Mouse (Mus musculus): Measurements from ENCODE around the gene Grm8.

Grm8 gene

GRCm38 (mm10) chr6:27646503-27646902 lies 488.5 kb downstream of the Grm8 start:
- DNase-seq (ENCODE audit: low read depth in 2 of 2, low spot score in 2 of 2): no peak

DNA sequence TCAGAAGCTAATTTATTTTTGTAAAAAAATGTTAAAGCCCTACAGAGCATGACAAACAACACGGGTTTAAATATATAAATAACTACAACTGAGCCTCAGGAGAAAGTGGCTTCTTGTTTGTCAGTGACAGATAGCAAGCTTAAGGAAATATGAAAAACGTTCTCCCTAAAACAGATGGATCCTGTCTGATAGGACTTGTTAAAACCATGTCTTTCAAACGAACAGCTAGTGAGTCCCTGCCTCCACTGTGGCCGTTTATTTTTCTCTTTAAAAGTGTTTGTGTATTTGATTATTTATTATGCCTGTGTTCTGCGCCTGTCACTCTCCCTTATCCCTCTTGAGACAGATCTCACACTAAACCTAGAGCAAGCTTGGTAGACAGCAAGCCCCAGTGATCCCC lies 489.9 kb downstream of the Grm8 start:
- no peak for DNase-seq (ENCODE audit: low read depth in 2 of 2, low spot score in 2 of 2)

DNA sequence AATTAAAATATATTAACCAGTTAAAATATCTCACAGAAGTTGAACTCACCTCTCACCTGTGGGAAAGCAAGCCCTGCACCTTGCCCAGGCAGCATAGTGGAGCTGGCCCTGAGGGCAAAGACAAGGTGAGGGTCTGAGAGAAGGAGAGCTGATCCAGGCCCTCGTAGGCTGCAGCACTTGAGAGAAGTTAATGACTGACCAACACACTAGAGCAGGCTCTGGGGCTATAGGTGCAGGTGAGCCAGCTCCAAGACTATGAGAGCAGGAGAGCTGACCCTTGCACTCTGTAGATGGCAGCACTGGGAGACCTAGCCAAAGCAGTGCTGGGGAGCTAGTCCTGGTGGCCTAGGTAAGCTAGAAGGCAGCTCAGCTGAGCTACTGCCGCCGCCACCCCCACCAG lies 499.1 kb downstream of the Grm8 start:
- no peak for DNase-seq (ENCODE audit: low read depth in 2 of 2, low spot score in 2 of 2)

DNA sequence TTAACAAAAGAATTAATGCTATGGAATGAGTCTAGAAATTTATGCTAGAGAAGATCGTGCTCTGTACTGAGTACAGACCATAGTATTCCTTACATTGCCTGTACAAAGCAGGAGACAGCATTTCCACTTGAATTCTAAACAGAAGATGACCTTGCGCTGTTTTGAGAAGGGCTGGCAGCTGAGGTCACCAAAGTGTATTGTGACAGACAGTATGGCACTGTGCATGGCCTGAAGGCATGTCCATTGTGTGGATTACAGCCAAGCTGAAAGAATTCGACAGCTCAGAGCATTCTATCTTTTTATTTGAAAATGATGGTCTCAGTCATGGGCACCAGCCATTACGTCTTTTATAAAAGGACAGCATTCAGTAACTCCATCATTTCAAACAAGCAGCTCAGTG lies 517.5 kb downstream of the Grm8 start:
- DNase-seq (ENCODE audit: low read depth in 2 of 2, low spot score in 2 of 2): no peak

DNA sequence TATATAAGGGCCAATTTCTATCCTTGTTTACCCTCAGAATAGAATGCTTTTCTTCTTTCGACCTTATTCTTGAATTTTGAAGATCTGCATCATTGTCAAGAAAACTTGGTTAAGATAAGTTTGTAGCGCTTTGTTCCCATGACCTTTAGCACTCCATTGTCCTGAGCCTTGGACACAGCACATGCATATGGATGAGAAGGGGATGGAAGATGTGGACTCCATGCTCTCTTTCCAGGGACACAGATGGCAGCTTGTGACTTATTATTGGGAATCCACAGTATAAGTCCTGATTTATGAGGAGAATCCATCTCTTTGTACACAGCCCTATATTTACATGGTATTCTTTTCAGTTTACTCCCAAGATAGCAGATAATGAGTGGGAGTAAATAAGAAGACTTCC lies 554.5 kb downstream of the Grm8 start:
- DNase-seq (ENCODE audit: low read depth in 2 of 2, low spot score in 2 of 2): no peak

GRCm38 (mm10) chr6:27545516-27545915 lies 589.5 kb downstream of the Grm8 start:
- no peak for DNase-seq (ENCODE audit: low read depth in 2 of 2, low spot score in 2 of 2)

DNA sequence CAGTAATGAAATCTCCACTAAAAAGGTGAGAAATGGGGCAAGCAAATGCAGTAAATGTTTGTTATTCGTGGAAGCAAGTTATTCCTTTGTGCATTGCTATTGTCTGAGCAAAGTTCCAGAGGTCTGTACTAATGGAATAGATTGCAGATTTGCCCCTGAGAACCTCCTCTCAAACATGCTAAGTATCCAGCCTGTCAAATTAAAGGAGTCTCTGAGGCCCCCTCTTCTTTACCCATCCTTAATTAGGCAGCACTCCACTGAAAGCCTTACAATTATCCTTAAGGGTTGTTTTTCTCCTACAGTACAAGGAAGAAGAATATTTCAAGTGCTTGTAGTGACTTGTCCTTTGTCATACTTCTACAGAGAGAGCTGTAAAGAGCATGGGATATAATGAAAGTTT lies 617.4 kb downstream of the Grm8 start:
- no peak for DNase-seq (ENCODE audit: low read depth in 2 of 2, low spot score in 2 of 2)

GRCm38 (mm10) chr6:27460998-27461397 lies 674.0 kb downstream of the Grm8 start:
- no peak for DNase-seq (ENCODE audit: low read depth in 2 of 2, low spot score in 2 of 2)

DNA sequence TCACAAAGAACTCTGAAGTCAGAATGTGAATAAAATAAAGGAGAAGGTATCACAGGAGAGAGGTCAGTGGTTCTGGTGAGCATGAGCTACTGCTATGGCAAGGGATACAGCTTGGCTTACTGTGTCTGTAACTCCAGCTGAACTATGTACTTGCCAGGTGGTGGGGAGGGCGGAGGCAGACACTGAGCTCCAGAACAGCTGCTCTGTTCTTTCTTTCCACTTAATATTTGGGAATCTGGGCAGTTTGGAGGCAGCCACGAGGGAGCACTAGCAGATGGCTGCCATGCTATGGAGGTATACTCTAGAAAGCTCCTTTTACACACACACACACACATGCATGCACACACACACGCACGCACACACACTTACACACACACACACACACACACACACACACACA lies 726.5 kb downstream of the Grm8 start:
- no peak for DNase-seq (ENCODE audit: low read depth in 2 of 2, low spot score in 2 of 2)

DNA sequence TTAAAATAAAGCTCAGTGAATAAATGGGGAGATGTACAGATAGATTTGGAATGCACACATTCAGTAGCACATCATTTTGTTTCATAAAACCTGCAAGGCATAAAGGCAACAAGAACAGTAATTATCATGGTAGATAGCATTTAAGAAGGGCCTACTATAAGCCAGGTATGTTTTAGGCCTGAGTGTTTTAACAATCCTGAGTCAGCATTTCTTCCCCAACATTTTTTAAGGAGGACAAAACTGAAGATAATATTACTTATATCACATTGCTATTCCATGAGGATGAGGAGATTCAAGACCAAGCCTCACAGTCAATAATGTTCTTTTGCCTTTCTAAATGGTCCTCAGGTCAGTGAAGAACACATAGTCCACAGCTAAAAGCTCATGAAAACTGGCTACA lies 762.6 kb downstream of the Grm8 start:
- no peak for DNase-seq (ENCODE audit: low read depth in 2 of 2, low spot score in 2 of 2)

- DNase-seq (ENCODE audit: low read depth in 2 of 2, low spot score in 2 of 2): no peak
These were observed 763.9 kb downstream of the Grm8 start for GRCm38 (mm10) chr6:27371095-27371494.

- no peak for DNase-seq (ENCODE audit: low read depth in 2 of 2, low spot score in 2 of 2)
These were observed 771.2 kb downstream of the Grm8 start for GRCm38 (mm10) chr6:27363775-27364174.

DNA sequence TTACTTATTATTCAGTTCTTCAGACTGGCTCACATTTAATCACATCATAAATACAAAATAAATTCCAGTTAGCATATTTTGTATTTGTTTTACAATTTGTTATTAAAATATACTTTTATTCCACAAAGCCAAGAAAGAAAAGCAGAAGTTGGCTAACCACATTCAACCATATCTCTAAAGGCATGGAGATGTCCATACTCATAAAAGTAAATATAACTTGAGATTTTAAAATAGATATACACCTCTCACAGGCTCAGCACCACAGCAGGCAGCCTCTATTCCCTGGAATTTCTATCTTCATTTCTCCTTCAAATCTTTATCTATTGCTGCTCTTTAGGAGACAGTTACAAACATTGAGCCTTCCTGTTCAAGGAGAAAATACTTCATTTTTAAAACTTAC lies 774.5 kb downstream of the Grm8 start:
- no peak for DNase-seq (ENCODE audit: low read depth in 2 of 2, low spot score in 2 of 2)

GRCm38 (mm10) chr6:27351147-27351546 lies 783.8 kb downstream of the Grm8 start:
- DNase-seq (ENCODE audit: low read depth in 2 of 2, low spot score in 2 of 2): no peak

DNA sequence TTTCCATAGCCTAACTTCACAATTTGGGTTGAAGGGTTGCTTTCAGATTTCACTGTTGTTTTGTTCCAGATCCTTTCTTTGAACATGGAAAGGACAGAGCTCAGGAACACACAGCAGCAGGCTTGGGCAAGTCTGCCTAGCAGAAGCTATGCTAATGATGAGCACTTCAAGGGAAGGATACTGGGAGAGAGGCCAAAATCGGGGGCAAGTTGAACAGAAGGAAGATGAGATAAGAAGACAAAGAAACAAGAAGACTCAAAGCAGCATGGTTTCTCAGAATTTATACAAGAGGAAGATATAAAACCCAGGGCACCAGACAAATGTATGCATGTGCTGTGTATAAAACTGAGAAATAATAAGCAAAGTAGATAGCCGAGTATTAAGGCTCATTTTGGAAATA lies 786.7 kb downstream of the Grm8 start:
- DNase-seq (ENCODE audit: low read depth in 2 of 2, low spot score in 2 of 2): no peak

DNA sequence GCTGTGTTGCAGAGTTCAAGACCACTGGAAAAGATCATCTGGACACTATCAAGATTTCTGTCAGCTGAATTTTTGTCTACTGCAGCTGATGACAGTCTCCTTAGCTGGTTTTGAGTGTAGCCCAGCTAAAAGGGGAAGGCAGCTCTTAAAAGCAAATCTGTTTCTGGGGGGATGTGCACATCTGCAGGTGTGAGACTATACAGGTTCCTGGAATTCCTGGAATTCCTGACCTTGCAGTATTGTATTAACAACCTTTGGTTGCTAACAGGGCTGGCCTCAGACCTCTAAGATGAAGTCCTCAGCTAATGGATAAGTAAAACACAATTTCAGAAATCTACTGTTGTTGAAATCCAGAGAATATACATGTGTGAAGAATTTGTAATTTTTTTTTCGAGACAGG lies 788.7 kb downstream of the Grm8 start:
- no peak for DNase-seq (ENCODE audit: low read depth in 2 of 2, low spot score in 2 of 2)

DNA sequence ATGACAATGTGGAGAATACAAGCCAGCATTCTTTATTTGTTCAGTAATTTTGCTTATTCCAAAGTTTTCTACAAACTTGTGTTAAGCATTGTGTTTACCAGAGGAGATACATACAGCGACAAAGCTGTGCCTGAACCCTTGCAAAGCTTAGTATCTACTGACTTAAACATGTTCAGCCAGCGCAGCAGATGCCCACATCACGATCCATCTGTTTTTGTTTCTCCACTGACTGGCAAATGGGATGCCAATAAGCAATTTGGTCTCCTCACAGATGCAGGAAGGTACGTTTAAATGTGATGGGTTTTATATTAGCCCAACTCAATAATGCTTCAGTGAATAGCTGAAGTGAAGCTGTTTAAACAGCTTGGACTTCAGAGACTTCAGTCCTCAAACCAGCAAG lies 794.8 kb downstream of the Grm8 start:
- DNase-seq (ENCODE audit: low read depth in 2 of 2, low spot score in 2 of 2): no peak

DNA sequence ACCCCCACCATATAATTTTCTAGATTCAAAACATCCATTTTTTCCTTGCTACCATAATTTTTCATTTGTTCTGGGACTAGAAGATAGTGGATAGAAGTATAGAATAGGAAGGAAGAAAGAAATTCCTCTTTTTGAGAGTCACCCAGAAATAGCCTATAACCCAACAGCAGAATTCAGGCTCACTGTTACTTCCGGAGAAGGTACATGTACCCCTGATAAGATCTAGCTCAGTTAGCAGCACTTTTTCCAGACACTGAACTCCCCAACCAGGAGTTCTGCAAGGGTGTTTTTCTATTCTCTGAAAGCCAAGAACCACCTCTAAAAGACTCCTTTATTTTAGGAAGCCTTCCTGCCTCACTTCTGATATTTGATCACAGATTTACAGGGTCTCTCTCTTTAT lies 816.4 kb downstream of the Grm8 start:
- DNase-seq (ENCODE audit: low read depth in 2 of 2, low spot score in 2 of 2): no peak

DNA sequence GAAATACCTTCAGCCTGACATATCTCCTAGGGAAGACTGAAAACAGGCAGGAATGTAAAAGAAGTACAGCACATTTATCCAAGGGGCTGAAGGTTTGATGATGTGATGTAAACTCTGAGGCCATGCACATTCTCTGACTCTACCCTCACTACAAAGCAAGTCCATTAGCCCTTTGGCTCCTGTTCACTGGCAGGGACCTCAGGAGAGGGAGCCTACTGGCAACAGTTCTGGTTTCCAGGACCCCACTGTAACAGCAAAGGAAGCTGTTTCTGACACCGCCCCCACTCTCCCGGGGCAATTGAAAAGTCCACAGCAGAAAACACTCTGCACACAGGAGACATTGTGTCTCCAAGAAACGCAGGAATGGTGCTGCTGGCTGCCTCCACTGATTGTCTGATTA lies 817.6 kb downstream of the Grm8 start:
- no peak for DNase-seq (ENCODE audit: low read depth in 2 of 2, low spot score in 2 of 2)

- no peak for DNase-seq (ENCODE audit: low read depth in 2 of 2, low spot score in 2 of 2)
These were observed 819.0 kb downstream of the Grm8 start for GRCm38 (mm10) chr6:27316018-27316417.

GRCm38 (mm10) chr6:27314273-27315009 lies 820.5 kb downstream of the Grm8 start:
- no peak for DNase-seq (ENCODE audit: low read depth in 2 of 2, low spot score in 2 of 2)

DNA sequence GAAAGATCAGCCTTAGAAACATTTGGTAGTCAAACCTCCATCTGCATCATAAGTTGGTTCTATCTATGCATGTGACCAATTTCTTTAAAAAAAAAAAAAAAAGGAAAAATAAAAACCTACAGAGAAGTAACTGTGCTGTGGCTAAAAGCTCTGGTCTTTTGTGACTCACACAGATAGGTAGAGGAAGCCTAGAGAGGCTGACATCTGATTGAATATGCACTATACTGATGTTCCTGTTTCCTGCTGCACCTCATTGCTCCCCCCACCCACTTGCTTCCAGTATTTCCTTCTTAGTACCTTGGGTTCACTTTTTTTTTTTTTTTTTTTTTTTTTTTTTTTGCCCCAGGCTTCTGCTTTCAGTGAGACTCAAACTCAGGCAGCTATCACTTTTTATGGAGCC lies 824.6 kb downstream of the Grm8 start:
- no peak for DNase-seq (ENCODE audit: low read depth in 2 of 2, low spot score in 2 of 2)

GRCm38 (mm10) chr6:27305351-27305750 lies 829.6 kb downstream of the Grm8 start:
- DNase-seq (ENCODE audit: low read depth in 2 of 2, low spot score in 2 of 2): no peak

- no peak for DNase-seq (ENCODE audit: low read depth in 2 of 2, low spot score in 2 of 2)
These were observed 870.0 kb downstream of the Grm8 start for GRCm38 (mm10) chr6:27264972-27265371.
